Mouse (Mus musculus) intestine, embryonic 15.5 days (tissue): ENCODE results near the gene Ncor1. TPM values are rescaled to one million over a fixed set of nuclear protein-coding genes. Genes with fewer than 3 reads are reported as not detected.
A peak's percentile ranks its signal among the peaks of the same experiment; 100 is the strongest.

Experiments
- ATAC-seq: fragments of 200-750 bp; cut with Nextera tagmentation; 2 replicates; pipeline ENCODE4 v1.8.0; 2017; ENCODE audit warnings: moderate TSS enrichment, moderate library complexity
- H3K27ac ChIP-seq: fragments of 300-500 bp; sonication (generic); 2 replicates; pipeline ENCODE4 v1.5.1; 2015; ENCODE audit warnings: mild to moderate bottlenecking, inconsistent platforms
- H3K27me3 ChIP-seq: fragments of 300-500 bp; sonication (generic); replicated peaks from 2 replicates; pipeline ENCODE4 v1.6.1; 2015; ENCODE audit warnings: inconsistent platforms
- H3K36me3 ChIP-seq: fragments of 300-500 bp; sonication (generic); 2 replicates; pipeline ENCODE4 v1.6.1; 2015; ENCODE audit warnings: inconsistent platforms
- H3K4me1 ChIP-seq: fragments of 300-500 bp; sonication (generic); replicated peaks from 2 replicates; pipeline ENCODE4 v1.6.1; 2015; ENCODE audit warnings: inconsistent platforms
- H3K4me2 ChIP-seq: fragments of 300-500 bp; sonication (generic); replicated peaks from 2 replicates; pipeline ENCODE4 v1.6.1; 2015; ENCODE audit warnings: mild to moderate bottlenecking, inconsistent platforms
- H3K4me3 ChIP-seq: fragments of 300-500 bp; sonication (generic); replicated peaks from 2 replicates; pipeline ENCODE4 v1.5.1; 2015; ENCODE audit warnings: inconsistent platforms
- H3K9ac ChIP-seq: fragments of 300-500 bp; sonication (generic); 2 replicates; pipeline ENCODE4 v1.6.1; 2015; ENCODE audit warnings: inconsistent platforms
- H3K9me3 ChIP-seq: fragments of 300-500 bp; sonication (generic); 2 replicates; pipeline ENCODE4 v1.6.1; 2016; ENCODE audit warnings: inconsistent platforms
- WGBS: fragments of 180-500 bp; shearing (Covaris S2); methylation state at CpG from one replicate; pipeline ENCODE4 v1.1.7; 2015; 5-methylcytosine and 5-hydroxymethylcytosine counted together
- polyA plus RNA-seq: library from polyadenylated mRNA; unstranded; fragments of >200 nt; fragmentation: Nextera tagmentation; extraction: Ambion mirVana; gene quantifications from 2 replicates; pipeline ENCODE4 v1.2.1, GENCODE M21; 2015

The Ncor1 gene
- polyA plus RNA-seq, 1 experiment from 2014 or later: 141 TPM

DNA sequence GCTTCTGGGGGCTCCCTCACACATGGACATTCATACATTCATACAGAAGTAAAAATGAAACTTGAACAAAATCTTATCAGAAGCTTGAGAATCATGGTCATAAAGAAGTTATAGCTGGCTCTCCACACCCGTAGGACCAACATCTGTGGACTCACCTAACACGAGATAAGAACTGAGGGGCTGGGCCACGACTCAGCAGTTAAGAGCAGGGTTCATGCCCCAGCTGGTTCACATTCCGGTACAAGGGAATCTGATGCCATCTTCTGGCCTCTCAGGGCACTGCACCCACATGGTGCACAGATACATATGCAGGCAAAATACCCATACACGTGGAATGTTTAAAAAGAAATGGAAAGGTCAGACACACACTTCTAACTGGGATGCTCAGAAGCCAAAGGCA lies 180.3 kb downstream of the Ncor1 start:
- Histone ChIP-seq H3K36me3 (no peaks in the 10 kb centered on the region), H3K27ac (0 out of 2 replicates have a peak overlapping the region, but pooled peaks have one; percentile 19), H3K9me3 (no peaks in the 10 kb centered on the region), H3K27me3 (no peaks in the 10 kb centered on the region), H3K4me3 (no peak overlapping the region), H3K4me2 (no peak overlapping the region), H3K4me1 (no peaks in the 10 kb centered on the region), H3K9ac (no peak overlapping the region)
- 17% methylated on average over 5 of the region's 5 CpGs for WGBS
- peak; percentile 71 for ATAC-seq

DNA sequence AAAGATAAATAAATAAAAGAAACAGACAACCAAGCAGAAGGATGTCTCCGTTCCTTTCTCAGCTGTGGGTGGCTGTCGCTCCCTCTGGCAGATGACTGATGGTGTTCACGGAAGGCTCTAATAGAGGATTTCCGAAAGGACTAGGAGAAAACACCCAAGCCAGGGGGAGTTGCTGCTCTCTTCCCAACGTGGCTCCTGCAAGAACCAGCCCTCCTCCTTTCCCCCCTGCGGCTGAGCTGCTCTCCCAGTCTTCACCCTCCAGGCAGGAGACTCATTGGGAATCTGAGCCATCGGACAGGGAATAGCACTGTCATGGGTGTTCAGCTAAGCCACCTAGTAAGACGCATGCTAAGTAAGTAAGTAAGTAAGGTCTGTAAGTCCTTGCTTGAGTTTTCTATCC lies 181.3 kb downstream of the Ncor1 start:
- no peak for ATAC-seq
- 53% methylated on average over 8 of the region's 8 CpGs for WGBS
- H3K9ac ChIP-seq: no peak overlapping the region

GRCm38 (mm10) chr11:62270851-62271250 lies 187.5 kb downstream of the Ncor1 start:
- H3K4me2 ChIP-seq: no peak overlapping the region
- H3K27ac ChIP-seq: no peak overlapping the region
- no peaks in the 10 kb centered on the region for H3K36me3 ChIP-seq
- no peak overlapping the region for H3K4me3 ChIP-seq
- H3K4me1 ChIP-seq: no peaks in the 10 kb centered on the region
- H3K27me3 ChIP-seq: no peaks in the 10 kb centered on the region
- ATAC-seq: no peak
- H3K9me3 ChIP-seq: no peaks in the 10 kb centered on the region
- no peak overlapping the region for H3K9ac ChIP-seq
- 47% methylated on average over 5 of the region's 5 CpGs for WGBS

More for the DNA sequence above, 181.3 kb downstream of the Ncor1 start:
- Histone ChIP-seq H3K36me3 (no peaks in the 10 kb centered on the region), H3K4me3 (no peak overlapping the region), H3K27me3 (no peaks in the 10 kb centered on the region), H3K4me1 (no peaks in the 10 kb centered on the region), H3K9me3 (no peaks in the 10 kb centered on the region), H3K27ac (no peak overlapping the region), H3K4me2 (no peak overlapping the region)

GRCm38 (mm10) chr11:62269097-62269496 lies 189.2 kb downstream of the Ncor1 start:
- H3K36me3 ChIP-seq: no peaks in the 10 kb centered on the region
- H3K9ac ChIP-seq: no peak overlapping the region
- 74% methylated on average over 12 of the region's 12 CpGs for WGBS
- H3K4me1 ChIP-seq: peaks cover 1% of the 10 kb centered on the region; the same call in 1 of the 2 replicates
- H3K4me2 ChIP-seq: no peak overlapping the region
- H3K4me3 ChIP-seq: no peak overlapping the region
- no peaks in the 10 kb centered on the region for H3K27me3 ChIP-seq
- no peak for ATAC-seq
- H3K9me3 ChIP-seq: no peaks in the 10 kb centered on the region
- no peak overlapping the region for H3K27ac ChIP-seq

DNA sequence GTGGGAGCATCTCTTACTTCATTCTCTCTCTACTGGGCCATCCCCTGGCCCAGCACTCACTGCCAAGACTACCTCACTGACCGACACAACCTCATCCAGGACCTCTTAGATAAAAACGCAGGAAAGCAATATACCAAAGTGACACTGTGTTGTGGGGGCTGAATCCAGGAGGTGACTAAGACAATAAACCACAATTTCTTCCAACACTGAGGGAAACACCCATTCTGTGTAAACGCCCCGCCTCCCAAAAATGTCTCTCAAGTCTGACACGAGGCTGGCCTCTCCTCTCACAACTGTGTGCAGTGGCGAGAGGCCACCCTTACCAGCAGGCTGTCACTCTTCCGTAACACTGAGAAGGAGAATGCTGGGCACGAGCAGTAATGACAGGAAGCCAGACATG lies 190.0 kb downstream of the Ncor1 start:
- Histone ChIP-seq H3K27me3 (no peaks in the 10 kb centered on the region), H3K4me3 (no peak overlapping the region), H3K4me1 (peaks cover 8% of the 10 kb centered on the region), H3K9ac (no peak overlapping the region), H3K9me3 (no peaks in the 10 kb centered on the region), H3K4me2 (no peak overlapping the region), H3K36me3 (no peaks in the 10 kb centered on the region), H3K27ac (no peak overlapping the region)
- WGBS: 57% methylated on average over 8 of the region's 8 CpGs
- no peak for ATAC-seq

DNA sequence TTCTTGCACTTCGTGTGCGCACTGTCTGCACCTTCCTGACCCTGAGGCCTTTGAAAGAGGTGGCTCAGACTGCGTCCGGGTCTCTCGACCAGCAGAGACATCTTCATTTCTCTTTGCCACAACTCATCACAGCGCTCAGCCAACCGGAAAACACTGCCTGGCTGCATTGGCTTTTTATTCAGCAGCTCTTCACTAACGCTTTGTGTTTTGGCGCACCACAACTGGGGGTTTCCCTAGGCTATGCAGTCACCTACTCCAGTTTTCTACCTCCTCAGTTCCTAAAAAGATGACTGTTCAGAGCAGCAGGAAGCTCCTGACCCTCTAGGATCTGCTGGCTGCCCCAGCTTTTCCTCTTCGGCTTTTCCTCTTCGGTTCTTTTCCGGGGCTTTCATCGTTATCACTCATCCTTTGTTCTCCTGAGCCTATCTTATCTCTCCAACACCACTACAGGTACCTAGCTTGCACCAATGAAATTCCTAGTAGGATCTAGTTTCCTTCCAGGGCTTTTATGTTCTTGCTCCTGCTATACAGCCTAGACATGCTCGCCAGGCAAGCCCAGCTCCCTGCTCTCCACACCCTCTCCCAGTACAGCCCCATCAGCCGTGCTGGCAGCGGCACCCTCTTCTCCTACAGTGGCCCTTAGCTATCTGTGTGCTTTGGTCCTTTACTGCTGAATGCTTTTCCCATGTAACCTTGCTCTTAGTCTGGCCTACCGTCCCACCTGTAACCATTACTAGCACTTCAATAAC lies 191.7 kb downstream of the Ncor1 start:
- no peaks in the 10 kb centered on the region for H3K36me3 ChIP-seq
- WGBS: 69% methylated on average over 17 of the region's 17 CpGs
- H3K27me3 ChIP-seq: no peaks in the 10 kb centered on the region
- no peaks in the 10 kb centered on the region for H3K9me3 ChIP-seq
- H3K4me2 ChIP-seq: no peak overlapping the region
- H3K4me1 ChIP-seq: peaks cover 8% of the 10 kb centered on the region
- no peak overlapping the region for H3K4me3 ChIP-seq
- no peak overlapping the region for H3K27ac ChIP-seq
- peak; percentile 61 for ATAC-seq
- no peak overlapping the region for H3K9ac ChIP-seq

Other genes with a start within 250 kb of the Ncor1 start
- 6.9 and 7.0 TPM in 2 replicates for gene Adora2b, start 209.6 kb downstream of the Ncor1 start, polyA plus RNA-seq
- 24.4 and 24.5 TPM in 2 replicates for gene Zswim7, start 177.2 kb downstream of the Ncor1 start, polyA plus RNA-seq
- 17.8 and 19.2 TPM in 2 replicates for gene Ttc19, start 177.1 kb downstream of the Ncor1 start, polyA plus RNA-seq
- gene Pigl, start 81 bp downstream of the Ncor1 start, polyA plus RNA-seq: 11.6 and 11.8 TPM in 2 replicates
- 35.6 and 44.9 TPM in 2 replicates for gene Cenpv, start 80.7 kb upstream of the Ncor1 start, polyA plus RNA-seq
- 2,561 and 2,687 TPM in 2 replicates for gene Ubb, start 92.6 kb upstream of the Ncor1 start, polyA plus RNA-seq
- 10.0 and 10.7 TPM in 2 replicates for gene Trpv2, start 115.9 kb upstream of the Ncor1 start, polyA plus RNA-seq
- 17.3 and 20.9 TPM in 2 replicates for gene Lrrc75a, start 190.0 kb upstream of the Ncor1 start, polyA plus RNA-seq
- gene Mmgt2, start 190.1 kb upstream of the Ncor1 start, polyA plus RNA-seq: 71.8 and 72.4 TPM in 2 replicates